Mouse (Mus musculus) limb, embryonic 11.5 days (tissue): ENCODE measurements around the gene Fmo1. TPM values are rescaled to one million over a fixed set of nuclear protein-coding genes. Genes with fewer than 3 reads are reported as not detected.

Source experiments
- ATAC-seq: fragments of 200-750 bp; cut with Nextera tagmentation; 2 replicates; pipeline ENCODE4 v1.8.0; 2017; ENCODE audit warnings: low read depth; ENCODE audit not compliant: insufficient number of reproducible peaks, low FRiP score, low TSS enrichment
- DNase-seq: peaks from one replicate; pipeline ENCODE4 v3.0.0-alpha.2; 2015; ENCODE audit warnings: low spot score
- H3K27ac ChIP-seq: fragments of 300-500 bp; sonication (generic); replicated peaks from 2 replicates; pipeline ENCODE4 v1.5.1; 2014; ENCODE audit warnings: low read depth, mild to moderate bottlenecking, low read length
- H3K27me3 ChIP-seq: fragments of 300-500 bp; sonication (generic); 2 replicates; pipeline ENCODE4 v1.6.1; 2014; ENCODE audit warnings: mild to moderate bottlenecking, low read length, mixed read lengths; ENCODE audit not compliant: control insufficient read depth, insufficient read depth
- H3K36me3 ChIP-seq: fragments of 300-500 bp; sonication (generic); 2 replicates; pipeline ENCODE4 v1.6.1; 2014; ENCODE audit warnings: mild to moderate bottlenecking, low read length, moderate library complexity, mixed read lengths; ENCODE audit not compliant: control insufficient read depth, insufficient read depth
- H3K4me1 ChIP-seq: fragments of 300-500 bp; sonication (generic); 2 replicates; pipeline ENCODE4 v1.6.1; 2014; ENCODE audit warnings: low read length, mixed read lengths; ENCODE audit not compliant: control insufficient read depth, insufficient read depth
- H3K4me2 ChIP-seq: fragments of 300-500 bp; sonication (generic); 2 replicates; pipeline ENCODE4 v1.6.1; 2014; ENCODE audit warnings: low read depth, mild to moderate bottlenecking, moderate library complexity; ENCODE audit not compliant: severe bottlenecking
- H3K4me3 ChIP-seq: fragments of 300-500 bp; sonication (generic); 2 replicates; pipeline ENCODE4 v1.5.1; 2014; ENCODE audit warnings: low read depth, low read length
- H3K9ac ChIP-seq: fragments of 300-500 bp; sonication (generic); 2 replicates; pipeline ENCODE4 v1.6.1; 2014; ENCODE audit warnings: mild to moderate bottlenecking, low read length
- H3K9me3 ChIP-seq: fragments of 300-500 bp; sonication (generic); 2 replicates; pipeline ENCODE4 v1.6.1; 2016; ENCODE audit warnings: low read length; ENCODE audit not compliant: control insufficient read depth
- WGBS: fragments of 180-500 bp; shearing (Covaris S2); extraction: QIAGEN DNeasy Blood & Tissue Kit; methylation state at CpG from one replicate; pipeline ENCODE4 v1.1.7; 2014; 5-methylcytosine and 5-hydroxymethylcytosine counted together
- polyA plus RNA-seq: library from polyadenylated mRNA; unstranded; fragments of >200 nt; fragmentation: Nextera tagmentation; extraction: Ambion mirVana; gene quantifications from 2 replicates; pipeline ENCODE4 v1.2.1, GENCODE M21; 2014

The Fmo1 gene
- polyA plus RNA-seq, 1 experiment from 2014 or later = 2.8 TPM

DNA sequence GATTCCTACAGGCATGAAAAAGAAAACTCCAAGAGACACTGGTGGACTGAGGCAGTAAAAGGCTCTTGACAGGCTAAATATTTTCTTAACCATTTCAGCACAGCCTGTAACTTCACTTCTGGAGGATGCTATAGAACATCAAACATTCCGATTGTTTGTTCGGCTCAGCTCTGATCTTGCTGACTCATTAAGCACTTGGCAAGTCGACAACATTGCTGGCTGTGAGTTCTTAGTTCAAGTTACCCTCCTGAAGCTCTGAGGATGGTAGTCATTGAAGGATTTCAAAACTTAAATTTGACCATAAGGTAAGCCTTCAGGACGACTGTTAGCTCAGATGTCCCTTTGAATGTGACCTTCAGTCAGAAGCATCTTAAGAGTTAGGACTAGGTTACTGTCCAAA is 986 bp upstream of the Fmo1 start:
- WGBS = 85% methylated on average over 4 of the region's 4 CpGs

GRCm38 (mm10) chr1:162865493-162865830 is 948 bp downstream of the Fmo1 start:
- ATAC-seq = no peak

More for the DNA sequence above, 986 bp upstream of the Fmo1 start:
- no peak for ATAC-seq
- Histone ChIP-seq H3K27ac (no peak overlapping the region), H3K9me3 (no peaks in the 10 kb centered on the region), H3K36me3 (no peaks in the 10 kb centered on the region), H3K27me3 (no peaks in the 10 kb centered on the region), H3K4me2 (no peak overlapping the region), H3K4me3 (no peak overlapping the region), H3K9ac (no peak overlapping the region), H3K4me1 (peaks cover 26% of the 10 kb centered on the region)
- no peak for DNase-seq

GRCm38 (mm10) chr1:162864816-162865492 is 1.5 kb downstream of the Fmo1 start:
- Histone ChIP-seq H3K4me2 (no peak overlapping the region), H3K4me1 (peaks cover 15% of the 10 kb centered on the region), H3K4me3 (no peak overlapping the region), H3K36me3 (no peaks in the 10 kb centered on the region), H3K9me3 (no peaks in the 10 kb centered on the region), H3K27me3 (no peaks in the 10 kb centered on the region), H3K27ac (no peak overlapping the region), H3K9ac (no peak overlapping the region)
- 0 out of 2 replicates have a peak, but pooled peaks have one; percentile 23 for ATAC-seq
- no peak for DNase-seq
- WGBS = 71% methylated on average over 8 of the region's 8 CpGs

More at GRCm38 (mm10) chr1:162865493-162865830, 948 bp downstream of the Fmo1 start:
- no peaks in the 10 kb centered on the region for H3K9me3 ChIP-seq
- no peak overlapping the region for H3K4me2 ChIP-seq
- no peak overlapping the region for H3K4me3 ChIP-seq
- H3K9ac ChIP-seq = no peak overlapping the region
- DNase-seq = no peak
- H3K27me3 ChIP-seq = no peaks in the 10 kb centered on the region
- H3K36me3 ChIP-seq = no peaks in the 10 kb centered on the region
- 47% methylated on average over 3 of the region's 3 CpGs for WGBS
- H3K27ac ChIP-seq = no peak overlapping the region
- H3K4me1 ChIP-seq = peaks cover 15% of the 10 kb centered on the region

DNA sequence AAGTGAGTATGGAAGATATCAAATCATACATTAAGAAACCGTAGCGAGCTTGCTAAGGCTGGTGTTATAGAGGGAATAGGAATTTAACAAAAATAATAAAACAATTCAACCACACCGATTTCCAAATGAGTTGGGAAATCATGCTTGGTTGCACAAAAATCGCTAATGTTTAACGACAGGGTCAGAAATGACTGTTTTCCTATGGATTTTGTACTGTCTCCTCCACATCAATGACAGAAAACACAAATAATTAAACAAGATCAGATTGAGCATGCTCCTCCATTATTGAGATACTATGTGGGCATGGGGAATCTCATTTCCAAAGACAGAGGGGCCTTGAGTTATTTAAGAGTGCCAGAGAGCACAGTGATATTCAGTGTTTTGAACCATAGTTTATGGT is 2.1 kb downstream of the Fmo1 start:
- no peaks in the 10 kb centered on the region for H3K36me3 ChIP-seq
- no peaks in the 10 kb centered on the region for H3K9me3 ChIP-seq
- no peak overlapping the region for H3K9ac ChIP-seq
- H3K4me2 ChIP-seq = no peak overlapping the region
- H3K27ac ChIP-seq = no peak overlapping the region
- WGBS = 95% methylated on average over 5 of the region's 5 CpGs
- ATAC-seq (no peak), DNase-seq (no peak)
- H3K4me3 ChIP-seq = no peak overlapping the region
- peaks cover 17% of the 10 kb centered on the region for H3K4me1 ChIP-seq
- no peaks in the 10 kb centered on the region for H3K27me3 ChIP-seq

GRCm38 (mm10) chr1:162863579-162863978 is 2.8 kb downstream of the Fmo1 start:
- peaks cover 21% of the 10 kb centered on the region for H3K4me1 ChIP-seq
- DNase-seq = no peak
- H3K4me2 ChIP-seq = no peak overlapping the region
- H3K4me3 ChIP-seq = no peak overlapping the region
- no peaks in the 10 kb centered on the region for H3K36me3 ChIP-seq
- no peak overlapping the region for H3K27ac ChIP-seq
- H3K9ac ChIP-seq = no peak overlapping the region
- no peak for ATAC-seq
- WGBS = 84% methylated on average over 3 of the region's 3 CpGs
- no peaks in the 10 kb centered on the region for H3K27me3 ChIP-seq
- H3K9me3 ChIP-seq = no peaks in the 10 kb centered on the region

DNA sequence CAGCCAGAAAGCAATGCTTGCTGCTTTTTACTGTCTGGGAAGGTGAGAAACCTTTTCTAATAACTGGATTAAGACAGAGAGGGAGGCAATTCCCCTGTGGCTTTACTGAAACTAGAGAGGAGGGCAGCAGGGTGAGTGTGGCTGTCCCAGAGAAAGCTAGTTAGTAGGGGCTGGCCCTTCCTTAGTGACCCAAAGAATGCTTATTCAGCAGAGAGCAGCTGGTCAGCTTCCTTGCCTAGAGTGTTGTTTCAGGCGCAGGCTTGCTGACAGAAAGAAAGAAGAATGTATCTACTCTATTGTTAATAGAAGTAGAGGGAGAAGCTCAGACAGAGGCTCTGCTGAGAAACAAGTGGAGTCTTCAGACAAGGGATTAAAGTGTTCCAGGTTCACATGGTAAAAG is 4.1 kb downstream of the Fmo1 start:
- no peak for DNase-seq
- no peaks in the 10 kb centered on the region for H3K27me3 ChIP-seq
- H3K4me1 ChIP-seq = peaks cover 22% of the 10 kb centered on the region
- no peaks in the 10 kb centered on the region for H3K9me3 ChIP-seq
- no peak overlapping the region for H3K27ac ChIP-seq
- no peak overlapping the region for H3K4me2 ChIP-seq
- no peak overlapping the region for H3K4me3 ChIP-seq
- H3K9ac ChIP-seq = no peak overlapping the region
- no peak for ATAC-seq
- 56% methylated on average over 1 of the region's 1 CpGs for WGBS
- H3K36me3 ChIP-seq = no peaks in the 10 kb centered on the region

- H3K4me2 ChIP-seq = no peak overlapping the region
- H3K4me3 ChIP-seq = no peak overlapping the region
These were observed 6.3 kb downstream of the Fmo1 start for GRCm38 (mm10) chr1:162859996-162860605.

DNA sequence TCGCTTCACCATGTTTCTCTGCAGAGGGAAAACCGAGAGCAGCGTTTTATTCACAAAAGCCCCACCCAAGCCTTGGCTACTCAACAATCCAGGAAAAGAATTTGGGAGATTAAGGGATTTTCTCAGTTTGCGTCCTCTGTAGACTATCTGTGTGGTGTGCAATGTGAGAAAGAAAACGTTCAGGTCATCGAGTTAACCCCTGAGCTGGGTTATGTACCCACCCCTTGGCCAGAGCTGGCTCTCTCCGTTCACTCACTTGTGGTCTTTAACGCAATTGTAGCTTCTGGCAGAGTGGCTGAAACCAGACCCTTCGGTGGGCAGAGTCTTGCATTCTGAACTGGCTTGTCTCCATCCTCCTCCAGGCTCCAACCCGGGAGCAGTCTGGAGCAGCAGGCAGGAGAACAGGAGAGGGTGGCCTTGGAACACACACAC is 6.8 kb downstream of the Fmo1 start:
- no peak for DNase-seq
- ATAC-seq = peak; percentile 65

More at GRCm38 (mm10) chr1:162859996-162860605, 6.3 kb downstream of the Fmo1 start:
- WGBS = 85% methylated on average over 9 of the region's 9 CpGs
- Histone ChIP-seq H3K9me3 (no peaks in the 10 kb centered on the region), H3K27ac (no peak overlapping the region), H3K4me1 (peaks cover 15% of the 10 kb centered on the region; the same call in 1 of the 2 replicates), H3K27me3 (no peaks in the 10 kb centered on the region), H3K36me3 (no peaks in the 10 kb centered on the region), H3K9ac (no peak overlapping the region)
- ATAC-seq (no peak; the same call in 1 of the 2 replicates), DNase-seq (no peak)

More for the DNA sequence above, 6.8 kb downstream of the Fmo1 start:
- Histone ChIP-seq H3K36me3 (no peaks in the 10 kb centered on the region), H3K27ac (no peak overlapping the region), H3K27me3 (no peaks in the 10 kb centered on the region), H3K4me3 (no peak overlapping the region), H3K4me2 (no peak overlapping the region), H3K9me3 (no peaks in the 10 kb centered on the region), H3K9ac (no peak overlapping the region), H3K4me1 (0 out of 2 replicates have a peak, but pooled peaks cover 11% of the 10 kb centered on the region)
- WGBS = 58% methylated on average over 10 of the region's 10 CpGs
